Mouse (Mus musculus) ES-CJ7 (cell line): ENCODE measurements around the gene Surf2.
A peak's percentile ranks its signal among the peaks of the same experiment; 100 is the strongest.

Experiments used
- DNase-seq: peaks from one replicate; pipeline ENCODE4 v3.0.0; 2011; ENCODE audit warnings: low read depth, low spot score

The Surf2 gene

GRCm38 (mm10) chr2:26915927-26916728 lies at the start of gene Surf2, which contains the start of gene Surf1:
Gene Surf2, plus strand, starts transcription at chr2:26916367.
Gene Surf1, minus strand, starts transcription at chr2:26916530.
- DNase-seq: peak; percentile 72

GRCm38 (mm10) chr2:26870666-26871065 lies 45.5 kb upstream of the Surf2 start:
- peak; percentile 50 for DNase-seq

- DNase-seq: peak; percentile 59
These were observed 37.6 kb upstream of the Surf2 start for GRCm38 (mm10) chr2:26878571-26878970.

- peak; percentile 47 for DNase-seq
These were observed 30.6 kb upstream of the Surf2 start for GRCm38 (mm10) chr2:26885541-26885940.

- peak; percentile 67 for DNase-seq
These were observed 30.0 kb upstream of the Surf2 start for GRCm38 (mm10) chr2:26886170-26886569.

- no peak for DNase-seq
These were observed 20.3 kb upstream of the Surf2 start for GRCm38 (mm10) chr2:26895898-26896297.

- no peak for DNase-seq
These were observed 15.4 kb upstream of the Surf2 start for GRCm38 (mm10) chr2:26900731-26901130.

- no peak for DNase-seq
These were observed 14.2 kb upstream of the Surf2 start for GRCm38 (mm10) chr2:26901834-26902400.

- DNase-seq: peak; percentile 98
These were observed 13.5 kb upstream of the Surf2 start, which contains the start of gene Surf6 for GRCm38 (mm10) chr2:26902467-26903220. Gene Surf6, minus strand, starts transcription at chr2:26902879.

- DNase-seq: no peak
These were observed 12.9 kb upstream of the Surf2 start for GRCm38 (mm10) chr2:26903311-26903710.

- DNase-seq: no peak
These were observed 10.2 kb upstream of the Surf2 start for GRCm38 (mm10) chr2:26905936-26906335.

- DNase-seq: no peak
These were observed 9.7 kb upstream of the Surf2 start for GRCm38 (mm10) chr2:26906431-26906830.

GRCm38 (mm10) chr2:26907109-26907508 lies 9.1 kb upstream of the Surf2 start:
- peak; percentile 55 for DNase-seq

- DNase-seq: no peak
These were observed 7.3 kb upstream of the Surf2 start for GRCm38 (mm10) chr2:26908710-26909386.

- no peak for DNase-seq
These were observed 6.8 kb upstream of the Surf2 start for GRCm38 (mm10) chr2:26909387-26909784.

- peak; percentile 98 for DNase-seq
These were observed 5.8 kb upstream of the Surf2 start, which contains the start of the genes Med22 and Rpl7a for GRCm38 (mm10) chr2:26910124-26910993. Gene Med22, minus strand, starts transcription at chr2:26910677. Gene Rpl7a, plus strand, starts transcription at chr2:26910764.

GRCm38 (mm10) chr2:26910994-26911765 lies 5.0 kb upstream of the Surf2 start:
- peak; percentile 66 for DNase-seq

GRCm38 (mm10) chr2:26912253-26912770 lies 3.9 kb upstream of the Surf2 start:
- no peak for DNase-seq

- no peak for DNase-seq
These were observed 2.6 kb upstream of the Surf2 start for GRCm38 (mm10) chr2:26913416-26914147.
